Mouse (Mus musculus) adrenal gland, adult 2 months (tissue): Measurements from ENCODE around the gene Ppm1g. TPM values are rescaled to one million over a fixed set of nuclear protein-coding genes. Genes with fewer than 3 reads are reported as not detected.
A peak's percentile ranks its signal among the peaks of the same experiment; 100 is the strongest.
"Not testable (repeated sequence)": the region's sequence is repeated elsewhere in the genome, so short reads cannot be mapped to it uniquely, and the experiment has no call there.

Experiments used
- DNase-seq: peaks from one replicate; pipeline ENCODE4 v3.0.0; 2021
- polyA plus RNA-seq: library from polyadenylated mRNA; depleted of rRNA; stranded (reverse); fragments of >200 nt; gene quantifications from 2 replicates; pipeline ENCODE4 v1.2.3, GENCODE M21; 2012
- total RNA-seq, 2 experiments: library from RNA; stranded (reverse); gene quantifications; 2 replicates each; pipeline ENCODE4 v1.2.3; 2021

The Ppm1g gene
- total and polyA plus RNA-seq, 3 experiments: 105 to 174 (median 105) TPM

DNA sequence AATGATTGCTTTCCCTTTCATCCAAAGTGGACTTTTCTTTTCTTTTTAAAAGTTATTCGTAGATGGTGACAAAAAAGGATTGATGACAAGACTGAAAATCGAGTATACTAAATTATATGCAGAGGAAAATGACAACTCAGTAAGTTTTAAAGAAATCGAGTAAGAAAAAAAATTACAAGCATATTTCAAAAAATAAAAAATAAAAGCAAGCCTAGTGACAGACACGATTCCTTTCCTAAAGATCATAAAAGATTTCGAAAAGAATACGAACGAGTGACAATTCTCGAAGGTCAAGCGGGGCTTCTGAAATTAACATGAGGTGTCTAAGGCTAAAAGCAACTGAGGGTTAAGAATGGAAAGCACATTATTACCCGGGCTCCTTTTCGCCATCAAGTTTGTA is 1.0 kb downstream of the Ppm1g start:
- DNase-seq: no peak

DNA sequence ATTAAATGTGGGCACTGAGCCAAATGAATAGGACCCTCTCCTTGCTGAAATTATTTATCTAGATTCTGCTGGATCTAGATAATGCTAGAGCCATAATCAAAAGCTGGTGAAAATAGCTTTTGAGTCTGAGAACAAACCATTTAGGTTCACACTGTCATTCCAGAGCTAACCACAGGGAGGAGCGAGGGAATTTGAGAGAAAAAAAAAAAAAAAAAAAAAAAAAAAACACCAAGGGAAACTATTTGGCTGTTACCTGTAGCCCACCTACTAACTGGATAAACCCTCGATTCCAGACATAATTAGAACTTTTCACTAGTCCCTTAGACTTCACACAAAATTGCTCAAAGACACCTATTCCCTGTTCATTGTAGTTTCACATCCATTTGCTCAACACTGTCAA is 1.4 kb downstream of the Ppm1g start:
- no peak for DNase-seq

DNA sequence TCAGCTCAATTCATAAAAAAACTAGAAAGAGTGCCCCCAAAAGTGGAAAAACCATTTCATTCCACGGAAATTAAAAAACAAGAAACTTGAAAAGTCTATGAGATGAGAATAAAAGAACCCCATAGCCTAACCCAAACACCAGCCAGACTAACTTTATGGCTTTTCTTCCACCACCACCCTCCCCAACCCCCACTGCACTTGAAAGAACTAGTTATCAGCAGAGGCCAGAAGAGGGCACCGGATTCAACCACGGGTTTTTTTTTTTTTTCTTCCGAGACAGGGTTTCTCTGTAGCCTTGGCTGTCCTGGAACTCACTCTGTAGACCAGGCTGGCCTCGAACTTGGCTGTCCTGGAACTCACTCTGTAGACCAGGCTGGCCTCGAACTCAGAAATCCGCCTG is 2.2 kb downstream of the Ppm1g start:
- no peak for DNase-seq

DNA sequence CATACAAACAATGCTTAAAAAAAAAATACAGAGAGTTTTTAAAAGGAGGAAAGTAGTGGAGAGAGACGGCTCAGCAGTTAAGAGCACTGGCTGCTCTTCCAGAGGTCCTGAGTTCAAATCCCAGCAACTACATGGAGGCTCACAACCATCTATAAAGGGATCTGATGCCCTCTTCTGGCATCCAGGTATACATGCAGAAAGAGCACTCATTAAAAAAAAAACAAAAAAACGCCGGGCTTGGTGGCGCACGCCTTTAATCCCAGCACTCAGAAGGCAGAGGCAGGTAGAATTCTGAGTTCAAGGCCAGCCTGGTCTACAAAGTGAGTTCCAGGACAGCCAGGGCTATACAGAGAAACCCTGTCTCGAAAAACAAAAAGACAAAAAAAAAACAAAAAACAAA is 3.9 kb downstream of the Ppm1g start:
- DNase-seq: not testable (repeated sequence)

DNA sequence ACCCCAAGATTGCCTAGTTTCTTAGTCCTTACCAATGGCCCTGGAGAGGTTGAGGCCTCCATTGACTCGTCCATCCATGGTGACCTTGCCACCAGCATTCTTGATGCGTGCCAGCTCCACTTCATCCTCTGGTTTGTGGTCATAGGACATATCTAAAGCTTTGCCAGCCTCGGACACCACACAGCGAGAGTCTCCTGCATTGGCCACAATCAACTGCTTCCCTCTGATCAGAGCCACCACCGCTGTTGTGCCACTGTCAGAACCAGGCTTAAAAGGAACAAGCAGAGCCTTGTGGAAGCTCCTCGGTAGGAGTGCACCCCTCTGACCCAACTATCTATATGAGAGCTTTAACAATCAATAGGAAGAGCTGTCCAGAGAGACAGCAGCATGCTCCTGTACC is 16.1 kb downstream of the Ppm1g start:
- peak; percentile 24 for DNase-seq

DNA sequence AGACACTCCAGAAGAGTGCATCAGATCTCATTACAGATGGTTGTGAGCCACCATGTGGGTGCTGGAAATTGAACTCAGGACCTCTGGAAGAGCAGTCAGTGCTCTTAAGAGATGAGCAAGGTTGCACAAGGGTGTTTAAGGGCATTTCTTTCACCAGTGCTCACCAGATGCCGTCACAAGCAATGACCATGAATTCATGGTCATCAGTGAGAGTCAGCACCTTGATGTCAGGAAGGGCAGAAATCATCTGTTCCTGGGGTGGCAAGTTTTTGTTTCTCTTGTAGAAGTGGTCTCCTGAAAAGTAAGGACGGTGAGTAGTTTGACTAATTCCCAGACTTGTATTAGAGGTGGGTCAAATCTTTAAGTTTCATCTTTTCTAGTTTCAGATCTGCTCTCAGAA is 16.6 kb downstream of the Ppm1g start:
- peak; percentile 54 for DNase-seq

DNA sequence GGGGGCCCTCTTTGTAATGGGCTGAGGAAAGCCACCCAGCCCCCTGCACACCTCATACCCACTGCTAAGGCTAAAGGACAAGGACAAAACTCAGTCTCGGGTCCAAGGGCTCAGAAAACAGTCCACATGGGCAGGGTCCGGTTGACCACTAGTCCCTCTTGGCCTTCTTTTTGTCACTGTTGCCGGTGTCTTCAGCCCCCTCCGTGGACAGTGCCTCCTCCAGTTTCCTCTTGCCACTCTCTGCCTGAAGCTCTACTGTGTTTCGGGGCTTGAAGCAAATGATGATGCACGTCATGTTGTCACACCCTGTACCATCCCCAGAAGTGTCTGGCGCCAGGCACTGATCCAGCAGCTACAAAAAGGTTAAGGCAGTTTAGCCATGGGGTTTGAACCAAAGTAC is 17.6 kb downstream of the Ppm1g start:
- DNase-seq: peak; percentile 37

DNA sequence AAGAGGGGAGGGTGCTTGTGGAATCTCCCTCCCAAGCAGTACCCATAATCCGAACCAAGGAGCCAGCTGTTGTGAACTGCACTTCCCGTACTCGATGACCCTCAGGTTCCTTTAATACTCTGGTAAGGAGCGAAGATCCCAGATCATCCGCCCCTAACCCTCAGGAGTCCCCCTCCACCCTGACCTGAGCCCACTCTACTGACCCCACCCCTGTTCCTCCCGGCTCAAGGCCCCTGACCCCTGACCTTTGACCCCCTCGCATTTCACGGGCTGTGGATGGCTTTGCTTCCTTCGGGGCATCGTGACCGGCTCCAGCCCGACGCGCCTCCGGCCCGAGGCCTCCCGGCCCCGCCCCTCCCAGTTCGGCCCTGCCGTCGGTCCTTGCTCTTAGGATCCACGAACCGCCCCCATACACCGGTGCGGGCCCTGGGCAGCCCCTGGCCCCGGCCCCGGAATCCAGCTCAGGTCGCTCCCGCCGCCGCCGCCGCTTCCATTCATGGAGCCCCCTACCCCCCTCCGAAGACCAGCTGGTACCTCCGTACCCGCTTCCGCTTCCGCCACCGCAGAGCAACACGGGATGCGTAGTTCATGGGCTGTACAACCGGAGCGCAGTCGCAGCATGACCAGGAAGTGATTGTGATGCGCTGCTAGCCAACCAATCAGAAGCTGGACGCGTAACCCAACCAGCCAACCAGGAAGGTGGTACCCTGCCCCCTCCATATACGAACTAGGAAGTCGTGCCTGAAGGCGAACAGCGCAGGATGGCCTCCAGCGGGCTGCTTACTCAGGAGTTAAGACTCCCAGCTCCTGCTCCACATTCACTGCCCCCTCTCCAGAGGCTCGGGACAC is 18.5 kb downstream of the Ppm1g start, which contains the start of gene Zfp513:
Gene Zfp513 (minus strand): TSS at position 562 of the 849 bp plus-strand sequence.
- DNase-seq: peak; percentile 97

DNA sequence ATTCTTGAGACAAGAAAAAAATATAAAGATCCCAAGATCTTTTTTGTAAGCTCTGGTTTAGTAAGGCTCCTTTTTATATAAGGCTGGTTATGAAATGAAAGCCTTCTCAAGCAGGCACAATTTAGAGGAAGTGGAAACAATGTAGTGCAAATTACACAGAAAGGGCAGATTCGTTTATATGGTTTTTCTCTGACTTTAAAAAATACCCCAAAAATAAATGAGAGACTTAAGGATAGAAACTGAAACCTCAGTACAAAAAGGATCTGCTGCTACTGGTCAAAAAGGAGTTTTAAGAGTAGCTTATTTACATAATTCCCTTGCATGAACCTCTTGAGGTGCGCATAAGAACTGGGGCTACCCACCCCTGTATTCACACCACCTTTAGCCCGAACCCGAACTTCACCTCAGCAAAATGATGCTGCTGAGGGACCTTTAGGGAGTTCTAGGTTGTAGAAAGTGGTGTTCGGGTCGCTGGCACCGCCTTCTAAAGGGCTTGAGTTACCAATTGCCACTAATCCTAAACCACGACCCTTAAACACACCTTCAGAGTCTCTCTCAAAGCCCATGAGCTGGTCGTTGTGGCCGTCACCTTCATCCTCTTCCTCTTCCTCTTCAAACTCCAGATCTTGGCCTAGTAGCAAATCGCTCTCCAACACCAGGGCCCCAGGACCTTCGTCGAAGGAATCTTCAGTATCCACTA is 19.3 kb downstream of the Ppm1g start:
- DNase-seq: no peak

DNA sequence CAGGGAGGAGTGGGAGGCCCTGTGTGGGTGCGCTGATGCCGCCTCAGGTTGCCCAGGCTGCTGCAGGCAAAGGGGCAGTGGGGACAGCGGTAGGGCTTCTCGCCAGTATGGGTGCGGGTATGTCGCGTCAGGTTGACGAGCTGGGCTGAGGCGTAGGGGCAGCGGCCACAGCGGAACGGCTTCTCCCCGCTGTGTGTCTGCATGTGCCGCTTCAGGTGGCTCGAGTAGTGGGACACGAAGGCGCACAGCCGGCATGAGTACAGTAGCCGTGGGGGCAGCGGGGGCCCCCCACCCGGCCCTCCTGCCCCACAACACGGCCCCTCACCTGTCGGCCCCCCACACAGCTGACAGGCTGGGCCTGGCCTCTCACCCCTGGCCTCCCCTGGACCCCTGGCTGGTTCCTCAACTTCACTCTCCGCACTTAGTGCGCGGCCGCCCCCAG is 20.1 kb downstream of the Ppm1g start:
- peak; percentile 38 for DNase-seq

DNA sequence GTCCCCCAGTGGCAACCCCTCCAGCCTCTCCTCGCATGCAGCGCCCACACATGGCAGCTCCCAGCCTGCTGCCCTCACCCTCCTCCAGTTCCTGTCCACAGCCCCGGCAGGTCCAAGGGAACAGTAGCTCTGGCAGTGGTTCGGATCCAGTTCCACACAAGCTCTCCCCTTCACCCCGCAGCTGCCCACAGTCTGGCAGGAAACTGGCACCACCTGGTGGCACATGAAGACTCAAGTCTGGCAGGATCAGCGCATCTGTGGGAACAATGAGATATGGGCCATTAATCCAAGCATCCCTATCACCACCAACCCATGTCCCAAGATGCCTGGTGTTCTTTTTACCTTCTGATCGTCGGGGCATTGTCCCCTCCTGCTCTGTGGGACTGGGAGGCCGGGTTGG is 20.6 kb downstream of the Ppm1g start:
- no peak for DNase-seq

DNA sequence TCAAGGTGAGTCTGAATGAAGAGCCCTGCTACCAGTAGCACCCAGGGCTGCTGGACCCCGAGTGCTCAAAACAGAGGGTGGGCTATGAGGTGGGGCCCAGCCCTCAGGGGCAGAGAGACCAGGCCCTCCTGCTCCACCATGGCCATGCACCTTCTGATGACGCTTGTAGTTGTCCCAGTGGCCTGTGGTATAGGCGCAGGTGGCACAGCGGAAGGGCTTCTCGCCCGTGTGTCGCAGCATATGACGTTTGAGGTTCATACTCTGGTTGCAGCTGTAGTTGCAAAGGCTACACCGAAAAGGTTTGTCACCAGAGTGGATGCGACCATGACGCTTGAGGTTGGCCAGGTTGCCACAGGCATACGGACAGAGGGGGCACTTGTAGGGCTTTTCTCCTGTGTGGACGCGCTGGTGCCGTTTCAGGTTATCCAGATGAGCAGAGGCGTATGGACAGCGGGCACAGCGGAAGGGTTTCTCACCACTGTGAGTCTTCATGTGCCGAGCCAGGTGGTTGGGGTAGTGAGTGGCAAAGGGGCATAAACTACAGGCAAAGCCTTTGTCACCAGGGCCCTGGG is 21.1 kb downstream of the Ppm1g start:
- peak; percentile 25 for DNase-seq

DNA sequence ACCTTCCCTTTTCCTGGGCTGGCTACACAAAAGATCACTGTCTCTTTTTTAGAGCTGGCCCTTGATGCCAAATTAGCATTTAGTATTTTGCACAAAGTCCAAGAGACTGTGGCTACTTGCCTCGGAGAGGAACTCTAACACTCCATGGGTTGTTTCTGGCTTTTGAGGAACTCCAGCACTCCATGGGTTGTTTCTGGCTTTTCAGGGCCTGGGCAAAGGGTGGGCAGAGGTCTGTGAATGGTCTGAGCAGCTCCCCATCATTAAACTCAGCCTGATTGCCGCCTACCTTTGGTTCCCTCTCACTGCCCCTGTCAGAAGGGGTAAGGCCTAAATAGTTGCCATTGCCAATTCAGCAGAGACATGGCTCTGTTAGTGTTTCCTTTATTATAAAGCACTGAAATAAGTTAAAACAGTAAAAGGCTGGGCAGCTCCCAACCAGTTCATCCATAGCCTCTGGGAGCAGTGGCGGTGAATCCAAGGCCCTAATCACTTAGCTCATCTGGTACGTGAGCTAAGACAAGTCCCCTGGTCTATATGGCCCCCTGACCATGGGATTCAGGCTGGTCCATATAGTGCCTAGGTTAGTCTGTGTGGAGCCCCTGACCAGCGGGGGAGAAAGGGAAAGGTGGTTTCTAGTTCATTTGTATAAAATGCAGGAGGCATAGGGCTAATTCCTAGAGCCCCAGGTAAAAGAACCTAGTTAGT is 21.7 kb downstream of the Ppm1g start:
- DNase-seq: peak; percentile 20

DNA sequence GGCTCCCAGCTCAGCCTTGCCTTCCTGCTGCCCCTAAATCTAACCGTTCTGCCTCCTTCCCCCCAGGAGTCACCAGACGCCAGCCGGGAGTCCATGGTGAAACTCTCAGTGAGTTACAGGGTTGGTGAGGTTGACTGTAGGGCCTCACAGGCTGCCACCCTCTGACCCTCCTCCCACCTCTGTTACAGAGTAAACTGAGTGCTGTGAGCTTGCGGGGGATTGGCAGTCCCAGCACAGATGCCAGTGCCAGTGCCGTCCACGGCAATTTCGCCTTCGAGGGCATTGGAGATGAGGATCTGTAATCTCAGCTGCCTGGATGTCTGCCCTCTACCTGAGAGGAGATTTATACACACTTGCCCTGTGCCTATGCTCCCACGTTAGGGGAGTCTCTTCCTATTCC is 22.3 kb downstream of the Ppm1g start:
- DNase-seq: peak; percentile 17

DNA sequence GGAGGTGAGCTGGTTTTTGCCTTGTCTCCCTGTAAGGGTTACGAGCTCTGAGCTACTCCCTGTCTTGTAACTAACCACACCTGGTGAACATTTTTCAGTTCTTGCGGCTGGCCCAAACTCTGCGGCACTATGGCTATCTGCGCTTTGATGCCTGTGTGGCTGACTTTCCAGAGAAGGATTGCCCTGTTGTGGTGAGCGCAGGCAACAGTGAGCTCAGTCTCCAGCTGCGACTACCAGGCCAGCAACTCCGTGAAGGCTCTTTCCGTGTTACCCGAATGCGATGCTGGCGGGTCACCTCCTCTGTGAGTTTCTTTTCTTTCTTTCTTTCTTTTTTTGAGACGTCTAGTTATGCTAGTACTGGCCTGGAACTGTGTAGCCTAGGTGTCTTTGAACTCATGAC is 23.4 kb downstream of the Ppm1g start:
- no peak for DNase-seq

DNA sequence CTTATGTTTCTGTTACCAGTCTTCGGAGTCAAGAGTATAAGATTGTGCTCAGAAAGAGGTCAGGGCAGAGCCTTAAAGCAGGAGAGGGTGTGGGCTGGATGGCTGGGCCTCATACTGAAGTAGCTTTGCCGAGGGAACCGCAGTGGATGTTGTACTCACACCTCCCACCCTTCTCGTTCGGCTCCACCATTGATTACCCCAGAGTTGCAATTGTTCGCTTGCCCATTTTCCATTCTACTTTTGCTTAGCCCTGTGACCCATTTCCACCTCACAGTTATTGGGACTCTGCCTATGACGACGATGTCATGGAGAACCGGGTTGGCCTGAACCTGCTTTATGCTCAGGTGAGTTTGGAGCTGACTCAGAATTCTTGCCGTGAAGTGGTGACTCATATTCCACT is 24.3 kb downstream of the Ppm1g start:
- peak; percentile 38 for DNase-seq

DNA sequence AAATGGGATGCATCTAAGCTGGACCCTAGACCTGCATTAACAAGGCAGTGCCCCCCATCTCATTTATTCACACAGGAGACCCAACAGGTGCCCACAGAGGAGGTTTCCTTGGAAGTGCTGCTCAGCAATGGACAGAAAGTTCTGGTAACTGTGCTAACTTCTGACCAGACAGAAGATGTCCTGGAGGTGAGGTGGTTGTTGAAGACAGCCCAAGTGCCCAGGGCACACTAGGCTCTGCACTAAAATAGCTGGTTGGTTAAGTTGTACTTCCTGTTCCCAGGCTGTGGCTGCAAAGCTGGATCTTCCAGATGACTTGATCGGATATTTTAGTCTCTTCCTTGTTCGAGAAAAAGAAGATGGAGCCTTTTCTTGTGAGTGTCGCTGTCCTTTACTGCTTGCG is 24.8 kb downstream of the Ppm1g start:
- DNase-seq: no peak

DNA sequence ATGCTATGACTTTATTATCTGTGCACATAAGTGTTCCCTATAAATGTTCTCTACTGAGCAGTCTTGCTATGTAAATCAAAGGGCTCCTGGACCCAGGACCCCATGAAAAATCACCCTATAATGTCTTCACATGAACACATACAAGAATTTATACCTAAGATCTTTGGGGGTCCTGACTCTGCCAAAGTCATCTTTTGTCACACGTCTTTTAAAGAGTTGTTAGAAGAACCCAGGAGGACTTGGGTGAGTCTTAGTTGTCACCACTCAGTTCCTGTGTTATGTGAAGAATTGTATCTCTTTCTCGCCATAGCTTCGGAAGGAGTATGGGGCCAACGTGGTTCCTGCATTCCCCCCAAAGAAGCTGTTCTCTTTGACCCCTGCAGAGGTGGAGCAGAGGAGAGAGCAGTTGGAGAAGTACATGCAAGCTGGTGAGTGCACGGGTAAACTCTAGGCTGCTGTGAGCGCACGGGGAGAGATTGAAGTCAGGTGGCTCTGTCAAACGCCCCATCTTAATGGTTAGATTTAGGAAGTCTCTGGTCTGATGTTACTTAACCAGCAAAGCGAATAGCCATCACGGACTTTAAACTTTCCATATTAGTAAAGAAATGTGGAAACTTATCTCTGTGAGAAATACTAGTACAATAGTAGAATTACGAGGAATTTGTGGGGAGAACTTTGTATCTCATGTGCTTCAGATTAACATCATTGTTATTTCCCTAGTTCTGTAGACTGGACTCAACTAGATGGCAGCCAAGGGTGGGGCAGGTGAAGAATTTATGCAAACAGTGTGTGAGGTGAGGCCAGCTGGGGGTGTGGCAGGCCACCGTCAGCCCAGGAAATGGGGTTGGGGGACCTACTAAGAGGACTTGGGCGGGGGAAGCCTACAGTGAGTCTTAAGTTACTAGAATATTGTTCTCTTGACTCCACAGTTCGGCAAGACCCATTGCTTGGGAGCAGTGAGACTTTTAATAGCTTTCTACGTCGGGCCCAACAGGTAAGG is 25.7 kb downstream of the Ppm1g start:
- DNase-seq: no peak

DNA sequence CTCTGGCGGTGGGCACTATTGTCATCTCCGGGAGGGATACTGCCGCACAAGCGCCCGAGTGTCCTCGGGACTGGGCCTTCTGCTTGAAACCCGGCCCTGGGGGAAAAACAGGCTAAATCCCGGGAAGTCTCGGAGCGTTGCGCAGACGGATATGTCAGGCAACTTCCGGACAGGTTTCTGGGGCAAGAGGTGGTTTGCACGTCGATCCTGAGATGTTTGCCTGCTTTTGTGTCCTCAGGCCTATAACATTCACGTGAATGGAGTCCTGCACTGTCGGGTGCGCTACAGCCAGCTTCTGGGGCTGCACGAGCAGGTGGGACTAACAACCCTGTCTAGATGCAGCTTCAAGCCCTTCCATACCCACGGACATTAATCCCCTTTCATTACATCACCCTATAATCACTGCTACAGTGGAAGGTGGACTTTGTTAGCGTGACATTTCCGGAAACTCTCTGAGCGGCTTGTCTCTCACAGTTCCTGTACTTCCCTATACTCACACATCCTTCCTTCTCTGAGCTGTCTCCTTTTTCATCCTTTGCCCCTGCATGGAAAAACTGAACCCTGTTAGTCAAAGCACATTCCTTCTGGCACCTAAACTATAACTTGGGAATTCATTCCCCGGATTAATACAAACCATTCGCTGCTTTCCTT is 26.7 kb downstream of the Ppm1g start:
- no peak for DNase-seq

DNA sequence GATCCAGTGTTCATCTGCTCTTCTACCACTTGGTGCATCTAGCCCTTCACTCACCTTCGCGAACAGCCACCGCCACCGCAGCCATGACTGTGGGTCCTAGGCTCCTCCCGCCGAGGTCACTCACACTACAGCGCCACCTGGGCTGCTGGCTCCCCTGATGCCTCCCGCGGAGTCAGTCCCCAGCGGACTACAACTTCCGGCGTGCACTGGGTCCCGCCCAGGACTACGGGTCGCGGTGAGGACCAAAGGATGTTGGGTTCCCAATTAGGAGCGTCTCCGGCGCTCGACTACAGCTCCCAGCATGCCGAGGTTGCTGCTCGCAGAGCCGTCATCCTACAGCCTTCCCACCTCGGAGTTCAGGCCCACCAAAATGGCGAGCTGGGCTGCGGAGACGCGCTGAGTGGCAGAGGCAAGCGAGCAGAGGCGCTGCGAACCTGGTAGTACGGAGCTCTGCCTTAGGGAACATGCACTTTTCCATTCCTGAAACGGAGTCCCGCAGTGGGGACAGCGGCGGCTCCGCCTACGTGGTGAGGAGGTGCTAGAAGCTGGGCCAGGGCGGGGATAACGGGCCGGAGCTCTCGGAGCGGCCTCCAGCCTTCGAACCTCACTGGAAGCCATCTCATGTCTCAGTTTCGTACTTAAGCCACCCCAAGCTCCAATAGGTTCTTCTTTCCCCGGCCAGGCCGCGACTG is 27.4 kb downstream of the Ppm1g start, which contains the start of the genes Snx17 and Eif2b4:
Gene Snx17 (plus strand): TSS at position 289 of the 692 bp plus-strand sequence.
Gene Eif2b4 (minus strand): TSS at position 492 of the 692 bp plus-strand sequence.
- peak; percentile 100 for DNase-seq
